Mouse (Mus musculus): Measurements from ENCODE around the gene Gpr75. TPM values are rescaled to one million over a fixed set of nuclear protein-coding genes. Genes with fewer than 3 reads are reported as not detected.

The Gpr75 gene
- polyA plus RNA-seq (2016; fragmentation: Nextera tagmentation; extraction: Ambion mirVana), result 0.38 and 0.52 TPM in 2 replicates

- peaks cover 7% of the 10 kb centered on the region for H3K27me3 ChIP-seq
- H3K4me3 ChIP-seq (replicated peaks), result peak within 1 kb of the TSS; percentile 52
- peak within 1 kb of the TSS; percentile 64 for H3K9ac ChIP-seq (replicated peaks)
- H3K27ac ChIP-seq, result no peak within 1 kb of the TSS
- ATAC-seq (ENCODE audit: insufficient number of reproducible peaks, insufficient read depth, low FRiP score, low TSS enrichment, low read depth), result peak; percentile 92
- H3K9me3 ChIP-seq, result no peaks in the 10 kb centered on the region
- 4% methylated on average over 41 of the region's 41 CpGs for WGBS
- peaks cover 1% of the 10 kb centered on the region for H3K36me3 ChIP-seq
- peak within 1 kb of the TSS; percentile 87 for H3K4me2 ChIP-seq
- H3K4me1 ChIP-seq (replicated peaks), result 0 out of 2 replicates have a peak, but pooled peaks cover 4% of the 10 kb centered on the region
These were observed at the start of gene Gpr75, which contains the start of gene Asb3 for GRCm38 (mm10) chr11:30885171-30885871. TSS of gene Gpr75 (plus strand) at chr11:30885358. TSS of gene Asb3 (plus strand) at chr11:30885416.

GRCm38 (mm10) chr11:30838793-30839192, 46.4 kb upstream of the Gpr75 start:
- Histone ChIP-seq H3K9ac (replicated peaks) (no peak overlapping the region), H3K27ac (no peak overlapping the region), H3K9me3 (no peaks in the 10 kb centered on the region), H3K4me2 (no peak overlapping the region), H3K36me3 (peaks cover 73% of the 10 kb centered on the region), H3K27me3 (no peaks in the 10 kb centered on the region), H3K4me3 (replicated peaks) (no peak overlapping the region), H3K4me1 (replicated peaks) (no peaks in the 10 kb centered on the region)
- no peak for ATAC-seq (ENCODE audit: insufficient number of reproducible peaks, insufficient read depth, low FRiP score, low TSS enrichment, low read depth)
- WGBS, result 93% methylated on average over 2 of the region's 2 CpGs

GRCm38 (mm10) chr11:30844355-30844754, 40.8 kb upstream of the Gpr75 start:
- H3K4me3 ChIP-seq (replicated peaks), result no peak overlapping the region
- H3K27me3 ChIP-seq, result no peaks in the 10 kb centered on the region
- H3K9me3 ChIP-seq, result no peaks in the 10 kb centered on the region
- no peak overlapping the region for H3K9ac ChIP-seq (replicated peaks)
- 100% methylated on average over 1 of the region's 1 CpGs for WGBS
- no peak overlapping the region for H3K27ac ChIP-seq
- H3K4me2 ChIP-seq, result no peak overlapping the region
- ATAC-seq (ENCODE audit: insufficient number of reproducible peaks, insufficient read depth, low FRiP score, low TSS enrichment, low read depth), result no peak
- no peaks in the 10 kb centered on the region for H3K4me1 ChIP-seq (replicated peaks)
- peaks cover 67% of the 10 kb centered on the region for H3K36me3 ChIP-seq

GRCm38 (mm10) chr11:30872425-30872824, 12.7 kb upstream of the Gpr75 start:
- no peak for ATAC-seq (ENCODE audit: insufficient number of reproducible peaks, insufficient read depth, low FRiP score, low TSS enrichment, low read depth)
- Histone ChIP-seq H3K36me3 (peaks cover 61% of the 10 kb centered on the region), H3K4me3 (replicated peaks) (no peak overlapping the region), H3K27me3 (no peaks in the 10 kb centered on the region), H3K4me1 (replicated peaks) (no peaks in the 10 kb centered on the region), H3K4me2 (no peak overlapping the region), H3K9ac (replicated peaks) (no peak overlapping the region), H3K27ac (no peak overlapping the region), H3K9me3 (no peaks in the 10 kb centered on the region)

- Histone ChIP-seq H3K9ac (replicated peaks) (no peak overlapping the region), H3K4me3 (replicated peaks) (no peak overlapping the region), H3K4me2 (no peak overlapping the region), H3K27me3 (peaks cover 7% of the 10 kb centered on the region), H3K27ac (no peak overlapping the region), H3K9me3 (no peaks in the 10 kb centered on the region), H3K4me1 (replicated peaks) (0 out of 2 replicates have a peak, but pooled peaks cover 4% of the 10 kb centered on the region), H3K36me3 (no peaks in the 10 kb centered on the region)
- ATAC-seq (ENCODE audit: insufficient number of reproducible peaks, insufficient read depth, low FRiP score, low TSS enrichment, low read depth), result no peak
- 84% methylated on average over 2 of the region's 2 CpGs for WGBS
These were observed 3.0 kb downstream of the Gpr75 start for GRCm38 (mm10) chr11:30888153-30888552.

- 92% methylated on average over 1 of the region's 1 CpGs for WGBS
- ATAC-seq (ENCODE audit: insufficient number of reproducible peaks, insufficient read depth, low FRiP score, low TSS enrichment, low read depth), result no peak
- H3K4me2 ChIP-seq, result no peak overlapping the region
- H3K36me3 ChIP-seq, result no peaks in the 10 kb centered on the region
- H3K27ac ChIP-seq, result no peak overlapping the region
- no peak overlapping the region for H3K9ac ChIP-seq (replicated peaks)
- H3K27me3 ChIP-seq, result no peaks in the 10 kb centered on the region
- no peaks in the 10 kb centered on the region for H3K9me3 ChIP-seq
- H3K4me3 ChIP-seq (replicated peaks), result no peak overlapping the region
- H3K4me1 ChIP-seq (replicated peaks), result no peaks in the 10 kb centered on the region
These were observed 11.0 kb downstream of the Gpr75 start for GRCm38 (mm10) chr11:30896201-30896600.

GRCm38 (mm10) chr11:30899312-30899711, 14.2 kb downstream of the Gpr75 start:
- Histone ChIP-seq H3K4me3 (replicated peaks) (no peak overlapping the region), H3K27me3 (no peaks in the 10 kb centered on the region), H3K36me3 (no peaks in the 10 kb centered on the region), H3K9ac (replicated peaks) (no peak overlapping the region), H3K9me3 (peaks cover 1% of the 10 kb centered on the region; the same call in 1 of the 2 replicates), H3K4me2 (no peak overlapping the region), H3K4me1 (replicated peaks) (no peaks in the 10 kb centered on the region), H3K27ac (no peak overlapping the region)
- ATAC-seq (ENCODE audit: insufficient number of reproducible peaks, insufficient read depth, low FRiP score, low TSS enrichment, low read depth), result no peak

- no peak overlapping the region for H3K9ac ChIP-seq (replicated peaks)
- no peaks in the 10 kb centered on the region for H3K36me3 ChIP-seq
- H3K27me3 ChIP-seq, result no peaks in the 10 kb centered on the region
- ATAC-seq (ENCODE audit: insufficient number of reproducible peaks, insufficient read depth, low FRiP score, low TSS enrichment, low read depth), result no peak
- H3K9me3 ChIP-seq, result 0 out of 2 replicates have a peak, but pooled peaks cover 1% of the 10 kb centered on the region
- no peak overlapping the region for H3K4me3 ChIP-seq (replicated peaks)
- H3K27ac ChIP-seq, result no peak overlapping the region
- H3K4me1 ChIP-seq (replicated peaks), result no peaks in the 10 kb centered on the region
- no peak overlapping the region for H3K4me2 ChIP-seq
- WGBS, result 93% methylated on average over 3 of the region's 3 CpGs
These were observed 27.2 kb downstream of the Gpr75 start for GRCm38 (mm10) chr11:30912311-30912710.

GRCm38 (mm10) chr11:30920641-30921040, 35.5 kb downstream of the Gpr75 start:
- Histone ChIP-seq H3K9ac (replicated peaks) (no peak overlapping the region), H3K4me2 (no peak overlapping the region), H3K27ac (no peak overlapping the region), H3K4me1 (replicated peaks) (no peaks in the 10 kb centered on the region), H3K27me3 (no peaks in the 10 kb centered on the region), H3K36me3 (peaks cover 22% of the 10 kb centered on the region), H3K9me3 (no peaks in the 10 kb centered on the region), H3K4me3 (replicated peaks) (no peak overlapping the region)
- 78% methylated on average over 1 of the region's 1 CpGs for WGBS
- no peak for ATAC-seq (ENCODE audit: insufficient number of reproducible peaks, insufficient read depth, low FRiP score, low TSS enrichment, low read depth)

GRCm38 (mm10) chr11:30923283-30923682, 38.1 kb downstream of the Gpr75 start:
- Histone ChIP-seq H3K9me3 (no peaks in the 10 kb centered on the region), H3K9ac (replicated peaks) (no peak overlapping the region), H3K36me3 (peaks cover 42% of the 10 kb centered on the region), H3K27ac (no peak overlapping the region), H3K4me2 (no peak overlapping the region), H3K27me3 (no peaks in the 10 kb centered on the region), H3K4me3 (replicated peaks) (no peak overlapping the region), H3K4me1 (replicated peaks) (no peaks in the 10 kb centered on the region)
- 92% methylated on average over 3 of the region's 3 CpGs for WGBS
- no peak for ATAC-seq (ENCODE audit: insufficient number of reproducible peaks, insufficient read depth, low FRiP score, low TSS enrichment, low read depth)

- Histone ChIP-seq H3K27ac (no peak overlapping the region), H3K36me3 (peaks cover 69% of the 10 kb centered on the region), H3K9ac (replicated peaks) (no peak overlapping the region), H3K27me3 (no peaks in the 10 kb centered on the region), H3K9me3 (no peaks in the 10 kb centered on the region), H3K4me2 (no peak overlapping the region), H3K4me3 (replicated peaks) (no peak overlapping the region), H3K4me1 (replicated peaks) (no peaks in the 10 kb centered on the region)
- ATAC-seq (ENCODE audit: insufficient number of reproducible peaks, insufficient read depth, low FRiP score, low TSS enrichment, low read depth), result no peak
These were observed 42.9 kb downstream of the Gpr75 start for GRCm38 (mm10) chr11:30928079-30928478.

GRCm38 (mm10) chr11:30928498-30928897, 43.3 kb downstream of the Gpr75 start:
- 88% methylated on average over 1 of the region's 1 CpGs for WGBS
- no peak for ATAC-seq (ENCODE audit: insufficient number of reproducible peaks, insufficient read depth, low FRiP score, low TSS enrichment, low read depth)
- H3K36me3 ChIP-seq, result peaks cover 65% of the 10 kb centered on the region
- no peaks in the 10 kb centered on the region for H3K9me3 ChIP-seq
- no peak overlapping the region for H3K4me2 ChIP-seq
- no peak overlapping the region for H3K4me3 ChIP-seq (replicated peaks)
- H3K27ac ChIP-seq, result no peak overlapping the region
- no peak overlapping the region for H3K9ac ChIP-seq (replicated peaks)
- no peaks in the 10 kb centered on the region for H3K27me3 ChIP-seq
- H3K4me1 ChIP-seq (replicated peaks), result no peaks in the 10 kb centered on the region
